Mouse (Mus musculus): ENCODE data around the gene Cnbp. TPM values are rescaled to one million over a fixed set of nuclear protein-coding genes. Genes with fewer than 3 reads are reported as not detected.

Cnbp gene
- polyA plus RNA-seq, 1 experiment from 2014 or later = 1,368 TPM

DNA sequence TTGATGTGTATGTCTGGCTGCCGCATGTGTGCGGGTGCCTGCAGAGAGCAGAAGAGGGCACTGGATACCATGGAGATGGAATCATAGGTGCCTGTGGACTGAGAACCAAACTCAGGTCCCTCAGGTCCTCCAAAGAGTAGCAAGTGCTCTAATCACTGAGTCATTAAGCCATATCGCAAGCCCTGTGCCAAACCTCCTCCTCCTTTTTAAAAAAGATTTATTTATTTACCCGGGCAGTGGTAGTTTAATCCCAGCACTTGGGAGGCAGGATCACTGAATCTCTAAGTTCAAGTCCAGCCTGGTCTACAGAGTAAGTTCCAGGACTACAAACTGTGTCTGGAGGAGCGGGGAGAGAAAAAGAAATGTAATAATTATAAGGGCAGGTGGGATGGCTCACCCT lies 36.4 kb downstream of the Cnbp start:
- Histone ChIP-seq H3K27me3 (ENCODE audit: control insufficient read depth, insufficient read depth, low read length) (no peaks in the 10 kb centered on the region), H3K9ac (replicated peaks; ENCODE audit: low read length) (no peak overlapping the region), H3K4me1 (ENCODE audit: control insufficient read depth, insufficient read depth, low read length) (no peaks in the 10 kb centered on the region), H3K27ac (replicated peaks; ENCODE audit: low read depth, low read length) (no peak overlapping the region), H3K4me3 (ENCODE audit: low read depth, low read length) (no peak overlapping the region), H3K36me3 (replicated peaks; ENCODE audit: control insufficient read depth, insufficient read depth, low read depth, low read length) (peaks cover 2% of the 10 kb centered on the region; the same call in 1 of the 2 replicates), H3K4me2 (ENCODE audit: low read depth, low read length) (no peak overlapping the region), H3K9me3 (replicated peaks; ENCODE audit: control insufficient read depth, low read length) (no peaks in the 10 kb centered on the region)
- ATAC-seq (replicated peaks; ENCODE audit: insufficient number of reproducible peaks, low FRiP score, low TSS enrichment, low read depth) (no peak), DNase-seq (ENCODE audit: low spot score) (no peak)
- WGBS = 90% methylated on average over 5 of the region's 5 CpGs

DNA sequence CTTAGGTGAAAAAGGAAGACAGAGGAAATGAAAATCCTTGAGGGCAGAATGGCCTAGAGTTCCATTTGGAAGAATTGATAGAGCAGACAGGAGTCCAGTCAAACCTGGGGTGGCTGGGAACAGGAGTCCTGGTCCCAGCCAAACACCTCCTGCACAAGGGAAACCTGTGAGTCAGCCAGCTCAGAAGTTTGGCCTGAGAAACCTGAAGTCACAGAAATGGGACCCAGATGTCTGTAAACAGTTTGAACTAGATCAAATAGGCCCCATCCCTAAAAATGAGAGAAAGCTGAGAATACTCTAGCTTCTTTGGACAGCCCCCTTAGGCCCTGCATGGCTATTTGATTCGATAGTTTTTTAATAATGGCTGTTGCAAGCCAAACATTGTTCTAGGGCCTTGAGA lies 38.2 kb downstream of the Cnbp start:
- ATAC-seq (replicated peaks; ENCODE audit: insufficient number of reproducible peaks, low FRiP score, low TSS enrichment, low read depth) (no peak), DNase-seq (ENCODE audit: low spot score) (no peak)
- Histone ChIP-seq H3K4me3 (ENCODE audit: low read depth, low read length) (no peak overlapping the region), H3K9me3 (replicated peaks; ENCODE audit: control insufficient read depth, low read length) (no peaks in the 10 kb centered on the region), H3K9ac (replicated peaks; ENCODE audit: low read length) (no peak overlapping the region), H3K27me3 (ENCODE audit: control insufficient read depth, insufficient read depth, low read length) (no peaks in the 10 kb centered on the region), H3K4me2 (ENCODE audit: low read depth, low read length) (no peak overlapping the region), H3K27ac (replicated peaks; ENCODE audit: low read depth, low read length) (no peak overlapping the region), H3K4me1 (ENCODE audit: control insufficient read depth, insufficient read depth, low read length) (no peaks in the 10 kb centered on the region), H3K36me3 (replicated peaks; ENCODE audit: control insufficient read depth, insufficient read depth, low read depth, low read length) (peaks cover 2% of the 10 kb centered on the region; the same call in 1 of the 2 replicates)
- 62% methylated on average over 1 of the region's 1 CpGs for WGBS

DNA sequence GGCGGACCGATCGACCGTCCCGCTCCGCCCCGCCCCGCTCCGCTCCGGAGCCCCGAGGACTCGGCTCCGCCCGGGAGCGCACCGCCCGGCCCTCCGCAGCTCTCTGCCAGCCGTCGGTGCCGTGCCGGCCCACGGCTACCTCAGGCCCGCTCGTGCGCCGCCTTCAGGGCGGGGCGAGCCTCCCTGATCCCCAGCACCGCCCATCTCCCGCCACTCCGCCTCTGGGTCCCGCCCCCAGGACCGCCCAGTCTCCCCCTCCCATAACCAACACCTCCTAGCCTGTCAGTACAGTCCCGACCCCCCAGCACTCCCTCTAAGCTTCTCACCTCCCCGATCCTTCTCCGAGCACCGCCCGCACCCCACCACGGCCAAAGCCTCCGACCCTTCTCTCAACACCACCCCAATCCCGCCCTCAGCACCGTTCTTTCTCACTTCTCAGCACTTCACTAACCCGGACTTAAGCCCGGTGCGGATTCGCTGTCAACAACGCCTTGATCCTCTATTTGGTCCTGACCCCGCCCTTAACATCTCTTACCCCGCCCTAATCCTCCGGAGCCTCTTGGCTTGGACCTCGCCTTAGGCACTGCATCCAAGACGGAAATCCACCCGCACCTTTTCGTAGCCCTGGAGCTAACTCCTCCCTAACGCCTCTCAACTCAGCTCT lies 39.1 kb downstream of the Cnbp start, which contains the start of gene Rab43:
Gene Rab43, minus strand, starts transcription at position 490 of the 664 bp plus-strand sequence.
- Histone ChIP-seq H3K9me3 (replicated peaks; ENCODE audit: control insufficient read depth, low read length) (no peaks in the 10 kb centered on the region), H3K4me2 (ENCODE audit: low read depth, low read length) (peak within 1 kb of the TSS; percentile 97), H3K27ac (replicated peaks; ENCODE audit: low read depth, low read length) (no peak within 1 kb of the TSS), H3K4me3 (ENCODE audit: low read depth, low read length) (peak within 1 kb of the TSS; percentile 70), H3K27me3 (ENCODE audit: control insufficient read depth, insufficient read depth, low read length) (no peaks in the 10 kb centered on the region), H3K9ac (replicated peaks; ENCODE audit: low read length) (peak within 1 kb of the TSS; percentile 73), H3K4me1 (ENCODE audit: control insufficient read depth, insufficient read depth, low read length) (no peaks in the 10 kb centered on the region), H3K36me3 (replicated peaks; ENCODE audit: control insufficient read depth, insufficient read depth, low read depth, low read length) (peaks cover 2% of the 10 kb centered on the region; the same call in 1 of the 2 replicates)
- WGBS = under 1% methylated on average over 50 of the region's 56 CpGs
- ATAC-seq (replicated peaks; ENCODE audit: insufficient number of reproducible peaks, low FRiP score, low TSS enrichment, low read depth) (peak; percentile 96), DNase-seq (ENCODE audit: low spot score) (peak; percentile 90)

DNA sequence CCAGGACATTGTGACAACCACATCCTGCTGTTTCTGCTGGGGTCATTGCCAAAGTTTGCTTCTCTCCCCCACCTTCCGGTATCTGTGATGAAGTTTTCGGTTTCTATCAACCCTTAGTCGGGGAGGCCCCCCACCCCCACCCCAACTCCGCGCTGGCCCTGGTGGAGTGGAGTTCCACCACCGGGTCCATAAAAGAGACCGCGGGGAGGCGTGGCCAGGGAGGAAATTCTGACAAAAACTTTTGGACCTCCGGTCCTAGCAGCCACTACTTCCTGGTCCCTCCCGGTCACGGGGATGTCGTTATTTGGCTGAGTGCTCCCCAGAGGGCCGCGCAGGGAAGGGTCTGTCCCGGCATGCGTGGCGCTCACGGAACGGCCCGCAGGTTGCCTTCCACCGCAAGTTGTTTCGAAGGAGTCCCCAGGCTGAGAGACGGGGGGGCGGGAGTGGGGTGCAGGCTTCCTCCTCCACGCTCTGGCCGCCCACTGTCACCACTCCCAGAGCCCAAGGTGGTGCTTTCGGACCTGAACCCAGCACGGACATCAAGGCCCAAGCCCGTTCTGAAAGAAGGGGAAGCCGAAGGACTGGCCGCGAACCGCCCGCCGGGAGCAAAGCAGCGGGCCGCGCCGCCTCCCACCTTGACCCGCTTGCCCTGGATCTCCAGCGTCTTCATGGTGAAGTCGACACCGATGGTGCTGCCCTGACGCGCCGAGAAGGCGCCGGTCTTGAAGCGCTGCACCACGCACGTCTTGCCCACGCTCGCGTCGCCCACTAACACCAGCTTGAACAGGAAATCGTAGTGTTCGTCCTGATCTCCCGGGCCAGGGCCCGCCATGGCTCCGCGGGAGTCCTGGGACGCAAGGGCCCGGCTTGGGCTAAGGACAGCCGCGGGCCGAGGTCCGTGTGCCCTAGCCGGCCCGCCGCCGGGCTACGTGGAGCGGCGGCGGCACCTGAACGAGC lies 39.9 kb downstream of the Cnbp start:
- no peaks in the 10 kb centered on the region for H3K4me1 ChIP-seq (ENCODE audit: control insufficient read depth, insufficient read depth, low read length)
- H3K9ac ChIP-seq (replicated peaks; ENCODE audit: low read length) = peak overlapping the region; percentile 73
- peaks cover 2% of the 10 kb centered on the region; the same call in 1 of the 2 replicates for H3K36me3 ChIP-seq (replicated peaks; ENCODE audit: control insufficient read depth, insufficient read depth, low read depth, low read length)
- no peaks in the 10 kb centered on the region for H3K27me3 ChIP-seq (ENCODE audit: control insufficient read depth, insufficient read depth, low read length)
- ATAC-seq (replicated peaks; ENCODE audit: insufficient number of reproducible peaks, low FRiP score, low TSS enrichment, low read depth) (peak; percentile 48; the same call in 1 of the 2 replicates), DNase-seq (ENCODE audit: low spot score) (peak; percentile 38)
- under 1% methylated on average over 77 of the region's 77 CpGs for WGBS
- H3K9me3 ChIP-seq (replicated peaks; ENCODE audit: control insufficient read depth, low read length) = no peaks in the 10 kb centered on the region
- H3K4me3 ChIP-seq (ENCODE audit: low read depth, low read length) = peak overlapping the region; percentile 70
- peak overlapping the region; percentile 97 for H3K4me2 ChIP-seq (ENCODE audit: low read depth, low read length)
- H3K27ac ChIP-seq (replicated peaks; ENCODE audit: low read depth, low read length) = no peak overlapping the region

DNA sequence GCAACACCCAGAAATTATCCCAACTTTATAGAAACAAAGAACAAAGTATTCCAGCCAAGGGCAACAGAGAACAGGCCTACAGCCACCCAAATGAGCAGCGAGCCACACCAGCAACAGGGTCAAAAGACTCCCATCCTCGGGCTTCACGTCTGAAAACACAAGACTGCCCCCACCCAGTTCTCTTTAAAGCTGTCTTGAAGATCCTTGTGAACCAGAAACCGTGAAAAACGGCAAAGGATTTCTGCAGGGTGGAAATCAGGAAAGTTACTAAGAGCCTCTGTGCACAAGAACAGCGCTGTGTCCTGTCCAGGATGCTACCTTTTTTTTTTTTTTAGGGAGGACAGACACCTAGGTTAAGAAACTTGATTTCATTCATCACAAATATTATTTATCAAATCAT lies 40.6 kb downstream of the Cnbp start:
- Histone ChIP-seq H3K36me3 (replicated peaks; ENCODE audit: control insufficient read depth, insufficient read depth, low read depth, low read length) (no peaks in the 10 kb centered on the region), H3K4me3 (ENCODE audit: low read depth, low read length) (peak overlapping the region; percentile 70), H3K27ac (replicated peaks; ENCODE audit: low read depth, low read length) (no peak overlapping the region), H3K4me1 (ENCODE audit: control insufficient read depth, insufficient read depth, low read length) (no peaks in the 10 kb centered on the region), H3K27me3 (ENCODE audit: control insufficient read depth, insufficient read depth, low read length) (no peaks in the 10 kb centered on the region), H3K4me2 (ENCODE audit: low read depth, low read length) (peak overlapping the region; percentile 97), H3K9ac (replicated peaks; ENCODE audit: low read length) (no peak overlapping the region; the same call in 1 of the 2 replicates), H3K9me3 (replicated peaks; ENCODE audit: control insufficient read depth, low read length) (no peaks in the 10 kb centered on the region)
- ATAC-seq (replicated peaks; ENCODE audit: insufficient number of reproducible peaks, low FRiP score, low TSS enrichment, low read depth) (no peak), DNase-seq (ENCODE audit: low spot score) (no peak)
- WGBS = 37% methylated on average over 6 of the region's 6 CpGs

DNA sequence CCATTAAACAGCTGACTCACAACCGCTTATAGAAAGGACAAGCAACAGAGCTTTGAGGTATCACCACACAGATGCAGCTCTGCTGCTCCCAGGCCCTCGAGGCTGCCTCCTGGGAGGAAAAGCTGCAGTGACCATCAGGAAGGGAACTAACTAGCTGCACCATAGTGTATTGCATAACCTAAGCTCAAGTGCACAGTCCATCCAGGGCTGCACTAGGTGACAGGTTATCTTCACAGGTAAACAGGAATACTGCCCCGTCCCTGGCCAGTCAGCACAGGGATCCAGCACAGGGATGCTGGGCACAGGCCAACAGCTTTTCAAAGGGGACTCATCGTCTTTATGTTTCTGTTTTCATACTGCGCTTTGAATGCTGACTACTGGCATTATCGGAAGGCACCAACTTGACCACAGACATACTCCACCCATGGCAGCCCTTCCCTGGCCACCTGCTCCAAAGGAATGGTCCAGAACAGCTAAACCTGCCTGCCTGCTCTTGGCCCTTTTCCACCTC lies 41.2 kb downstream of the Cnbp start:
- Histone ChIP-seq H3K27ac (replicated peaks; ENCODE audit: low read depth, low read length) (no peak overlapping the region), H3K4me3 (ENCODE audit: low read depth, low read length) (no peak overlapping the region), H3K9me3 (replicated peaks; ENCODE audit: control insufficient read depth, low read length) (no peaks in the 10 kb centered on the region), H3K4me2 (ENCODE audit: low read depth, low read length) (no peak overlapping the region), H3K27me3 (ENCODE audit: control insufficient read depth, insufficient read depth, low read length) (no peaks in the 10 kb centered on the region), H3K4me1 (ENCODE audit: control insufficient read depth, insufficient read depth, low read length) (no peaks in the 10 kb centered on the region), H3K9ac (replicated peaks; ENCODE audit: low read length) (no peak overlapping the region), H3K36me3 (replicated peaks; ENCODE audit: control insufficient read depth, insufficient read depth, low read depth, low read length) (no peaks in the 10 kb centered on the region)
- DNase-seq (ENCODE audit: low spot score) = no peak
- no peak for ATAC-seq (replicated peaks; ENCODE audit: insufficient number of reproducible peaks, low FRiP score, low TSS enrichment, low read depth)
- 94% methylated on average over 6 of the region's 6 CpGs for WGBS

DNA sequence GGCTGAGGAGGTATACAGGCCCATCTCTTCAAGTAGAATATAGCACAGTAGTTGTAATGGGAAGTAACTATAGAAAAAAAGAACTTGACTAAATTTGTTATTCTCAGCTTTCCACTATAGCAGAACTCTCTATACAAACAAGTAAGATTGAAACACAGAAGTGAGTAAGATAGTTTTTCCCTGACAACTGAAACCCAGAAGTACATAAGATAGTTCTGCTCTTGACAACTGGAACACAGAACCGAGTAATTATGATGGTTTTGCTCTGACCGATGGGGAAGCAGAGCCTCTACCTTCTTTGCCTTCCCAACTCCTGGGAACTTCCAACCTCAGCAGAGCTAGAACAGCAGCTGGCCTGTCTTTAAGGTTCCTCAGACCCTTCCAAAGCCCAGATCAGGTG lies 41.8 kb downstream of the Cnbp start:
- H3K27me3 ChIP-seq (ENCODE audit: control insufficient read depth, insufficient read depth, low read length) = no peaks in the 10 kb centered on the region
- H3K4me1 ChIP-seq (ENCODE audit: control insufficient read depth, insufficient read depth, low read length) = no peaks in the 10 kb centered on the region
- no peaks in the 10 kb centered on the region for H3K9me3 ChIP-seq (replicated peaks; ENCODE audit: control insufficient read depth, low read length)
- H3K36me3 ChIP-seq (replicated peaks; ENCODE audit: control insufficient read depth, insufficient read depth, low read depth, low read length) = no peaks in the 10 kb centered on the region
- no peak for DNase-seq (ENCODE audit: low spot score)
- H3K27ac ChIP-seq (replicated peaks; ENCODE audit: low read depth, low read length) = no peak overlapping the region
- H3K4me3 ChIP-seq (ENCODE audit: low read depth, low read length) = no peak overlapping the region
- H3K9ac ChIP-seq (replicated peaks; ENCODE audit: low read length) = no peak overlapping the region
- WGBS = 84% methylated on average over 2 of the region's 2 CpGs
- H3K4me2 ChIP-seq (ENCODE audit: low read depth, low read length) = no peak overlapping the region
- no peak for ATAC-seq (replicated peaks; ENCODE audit: insufficient number of reproducible peaks, low FRiP score, low TSS enrichment, low read depth)

Data from embryonic facial prominence, embryonic 11.5 days (tissue).